Mouse (Mus musculus) midbrain, embryonic 16.5 days (tissue): ENCODE data around the gene Uba52. TPM values are rescaled to one million over a fixed set of nuclear protein-coding genes. Genes with fewer than 3 reads are reported as not detected.

Experiments used
- ATAC-seq: fragments of 200-750 bp; cut with Nextera tagmentation; 2 replicates; pipeline ENCODE4 v1.8.0; 2017; ENCODE audit warnings: moderate TSS enrichment
- H3K27ac ChIP-seq: fragments of 300-500 bp; sonication (generic); 2 replicates; pipeline ENCODE4 v1.5.1; 2014; ENCODE audit warnings: mild to moderate bottlenecking, low read length, mixed read lengths
- H3K27me3 ChIP-seq: fragments of 300-500 bp; sonication (generic); 2 replicates; pipeline ENCODE4 v1.6.1; 2014; ENCODE audit warnings: low read depth, low read length, mixed read lengths; ENCODE audit not compliant: control insufficient read depth, insufficient read depth
- H3K36me3 ChIP-seq: fragments of 300-500 bp; sonication (generic); 2 replicates; pipeline ENCODE4 v1.6.1; 2014; ENCODE audit warnings: mild to moderate bottlenecking, low read length, moderate library complexity, mixed read lengths; ENCODE audit not compliant: control insufficient read depth, insufficient read depth
- H3K4me1 ChIP-seq: fragments of 300-500 bp; sonication (generic); 2 replicates; pipeline ENCODE4 v1.6.1; 2014; ENCODE audit warnings: mild to moderate bottlenecking, low read length, mixed read lengths; ENCODE audit not compliant: control insufficient read depth, insufficient read depth
- H3K4me2 ChIP-seq: fragments of 300-500 bp; sonication (generic); 2 replicates; pipeline ENCODE4 v1.6.1; 2014; ENCODE audit warnings: mild to moderate bottlenecking, low read length, mixed read lengths
- H3K4me3 ChIP-seq: fragments of 300-500 bp; sonication (generic); 2 replicates; pipeline ENCODE4 v1.5.1; 2014; ENCODE audit warnings: low read depth, mild to moderate bottlenecking, low read length, moderate library complexity, mixed read lengths
- H3K9ac ChIP-seq: fragments of 300-500 bp; sonication (generic); 2 replicates; pipeline ENCODE4 v1.6.1; 2014; ENCODE audit warnings: low read depth, low read length, mixed read lengths
- H3K9me3 ChIP-seq: fragments of 300-500 bp; sonication (generic); replicated peaks from 2 replicates; pipeline ENCODE4 v1.6.1; 2014; ENCODE audit warnings: mild to moderate bottlenecking, low read length, mixed read lengths; ENCODE audit not compliant: control insufficient read depth, poor library complexity, severe bottlenecking
- WGBS: fragments of 180-500 bp; shearing (Covaris S2); extraction: QIAGEN DNeasy Blood & Tissue Kit; methylation state at CpG from one replicate; pipeline ENCODE4 v1.1.7; 2014; 5-methylcytosine and 5-hydroxymethylcytosine counted together
- polyA plus RNA-seq: library from polyadenylated mRNA; unstranded; fragments of >200 nt; fragmentation: Nextera tagmentation; extraction: Ambion mirVana; gene quantifications from 2 replicates; pipeline ENCODE4 v1.2.1, GENCODE M21; 2015

Uba52 gene
- polyA plus RNA-seq, 1 experiment from 2014 or later = 584 TPM

DNA sequence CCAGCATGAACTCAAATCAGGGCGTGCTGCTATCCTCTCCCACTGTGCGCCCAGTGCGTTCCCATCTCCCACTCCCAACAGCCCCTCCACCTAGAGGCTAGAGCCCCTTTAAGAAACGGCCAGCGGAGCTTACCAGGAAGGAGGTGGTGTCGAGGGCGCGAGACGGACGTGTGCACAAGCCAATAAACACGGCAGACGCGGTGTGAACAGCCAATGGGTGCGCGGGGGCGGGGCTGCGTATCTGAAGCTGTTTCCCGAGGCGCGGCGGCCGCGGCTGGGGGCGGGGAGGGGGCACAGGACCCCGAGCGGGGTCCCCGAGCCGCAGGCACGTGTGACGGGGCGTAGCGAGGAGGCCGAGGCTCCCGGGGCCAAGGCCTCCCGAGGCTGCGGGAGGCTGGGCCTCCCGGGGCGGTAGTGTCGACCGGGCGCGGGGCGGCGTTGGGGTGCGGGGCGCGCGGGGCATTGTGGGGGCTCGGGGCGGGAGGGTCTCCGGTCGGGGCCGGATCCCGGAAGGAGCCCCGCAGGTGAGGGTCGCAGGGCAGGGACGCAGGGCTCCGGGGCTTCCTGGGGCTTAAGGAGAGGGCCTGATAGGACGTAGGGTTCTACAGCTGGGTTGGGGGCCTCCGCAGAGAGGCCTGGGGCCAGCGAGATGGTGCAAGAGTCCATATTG, 17.0 kb upstream of the Uba52 start, which contains the start of the genes Fkbp8 and Kxd1:
Gene Fkbp8 (plus strand): TSS at position 213 of the 670 bp plus-strand sequence.
Gene Kxd1 (minus strand): TSS at position 445 of the 670 bp plus-strand sequence.
- WGBS = under 1% methylated on average over 34 of the region's 61 CpGs
- Histone ChIP-seq H3K9me3 (no peaks in the 10 kb centered on the region), H3K36me3 (peaks cover 19% of the 10 kb centered on the region), H3K27me3 (no peaks in the 10 kb centered on the region), H3K4me3 (peak within 1 kb of the TSS; percentile 81), H3K4me1 (peaks cover 16% of the 10 kb centered on the region), H3K4me2 (peak within 1 kb of the TSS; percentile 75), H3K9ac (peak within 1 kb of the TSS; percentile 97), H3K27ac (peak within 1 kb of the TSS; percentile 93)
- peak; percentile 93 for ATAC-seq

DNA sequence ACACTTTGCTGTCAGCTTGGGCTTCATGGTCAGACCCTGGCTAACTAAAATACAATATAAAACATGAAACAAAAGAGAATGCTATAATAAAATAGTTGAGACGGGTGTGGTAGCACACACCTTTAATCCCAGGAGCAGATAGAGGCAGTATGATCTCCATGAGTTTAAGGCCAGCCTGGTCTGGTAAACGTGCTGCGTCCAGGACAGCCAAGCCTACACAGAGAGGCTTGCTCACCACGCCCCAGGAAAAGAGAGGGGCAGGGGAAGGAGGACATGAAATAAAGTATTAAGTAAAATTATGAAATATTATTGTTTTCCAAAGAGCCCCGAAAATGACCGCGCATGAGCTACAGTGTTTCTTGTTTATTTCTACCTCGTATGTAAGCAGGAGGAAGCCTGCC, 16.5 kb upstream of the Uba52 start:
- no peaks in the 10 kb centered on the region for H3K27me3 ChIP-seq
- no peaks in the 10 kb centered on the region for H3K9me3 ChIP-seq
- 3% methylated on average over 8 of the region's 8 CpGs for WGBS
- peak overlapping the region; percentile 61 for H3K4me2 ChIP-seq
- peaks cover 20% of the 10 kb centered on the region for H3K4me1 ChIP-seq
- peak overlapping the region; percentile 81 for H3K4me3 ChIP-seq
- ATAC-seq = peak; percentile 15; the same call in 1 of the 2 replicates
- H3K36me3 ChIP-seq = peaks cover 14% of the 10 kb centered on the region
- H3K27ac ChIP-seq = peak overlapping the region; percentile 93
- peak overlapping the region; percentile 97 for H3K9ac ChIP-seq

DNA sequence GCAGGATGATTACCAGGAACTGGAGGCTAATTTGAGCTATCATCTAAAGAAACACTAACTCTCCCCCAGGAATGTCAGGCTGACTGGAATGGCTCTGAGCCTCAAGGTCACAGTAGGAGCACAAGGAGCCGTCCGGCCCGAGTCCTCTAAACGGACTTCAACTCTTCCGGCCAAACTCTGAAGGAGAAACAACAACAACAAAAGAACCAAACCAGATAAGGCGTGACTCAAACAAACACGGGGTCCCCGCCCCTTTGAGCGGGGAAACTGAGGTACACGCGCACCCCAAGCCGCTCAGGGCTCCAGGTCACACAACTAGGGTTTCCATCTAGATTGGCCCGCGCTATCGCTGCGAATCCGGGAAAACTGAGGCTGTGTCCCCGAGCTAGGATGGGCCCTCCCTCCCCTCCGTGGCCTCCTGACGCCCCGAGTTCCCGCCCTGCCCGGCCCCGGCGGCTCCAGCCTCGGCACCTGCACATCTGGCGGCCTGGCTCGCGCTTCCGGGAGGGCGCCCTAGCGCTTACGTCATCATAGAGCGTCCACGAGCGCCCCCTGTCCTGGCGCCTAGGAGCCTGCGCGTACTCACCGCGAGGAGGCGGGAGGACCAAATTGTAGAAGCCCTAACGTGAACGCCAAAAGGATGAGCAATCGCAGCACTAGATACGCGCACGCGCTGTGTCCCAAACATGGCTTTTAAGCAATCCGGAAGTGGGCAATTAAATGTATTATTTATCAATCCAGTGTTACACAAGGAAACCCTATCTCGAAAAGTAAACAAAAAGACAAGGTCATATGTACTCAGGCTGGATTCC, 12.2 kb upstream of the Uba52 start:
- Histone ChIP-seq H3K9me3 (no peaks in the 10 kb centered on the region), H3K27me3 (no peaks in the 10 kb centered on the region), H3K27ac (peak overlapping the region; percentile 87), H3K4me3 (peak overlapping the region; percentile 74), H3K4me2 (peak overlapping the region; percentile 85), H3K4me1 (peaks cover 10% of the 10 kb centered on the region), H3K36me3 (0 out of 2 replicates have a peak, but pooled peaks cover 3% of the 10 kb centered on the region), H3K9ac (peak overlapping the region; percentile 90)
- peak; percentile 88 for ATAC-seq
- under 1% methylated on average over 48 of the region's 51 CpGs for WGBS

DNA sequence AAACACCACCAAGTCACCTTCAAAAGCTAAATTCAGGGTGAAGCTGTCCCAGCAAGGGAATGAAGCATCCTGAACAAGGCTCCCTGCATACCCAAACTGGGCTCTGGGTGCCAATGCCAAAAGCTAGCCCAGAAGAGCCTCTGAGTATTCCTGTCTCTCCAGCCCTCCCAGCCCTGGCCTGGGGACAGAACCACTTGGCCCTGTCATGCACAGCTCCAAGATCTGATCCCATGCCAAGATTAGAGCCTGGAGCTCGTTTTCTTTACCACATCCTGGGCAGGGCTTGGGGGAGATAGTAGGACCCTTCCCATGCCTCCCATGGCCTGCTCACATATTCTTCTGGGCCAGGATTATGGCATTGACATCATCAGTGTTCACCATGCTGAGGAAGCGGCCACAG, 9.0 kb upstream of the Uba52 start:
- H3K4me2 ChIP-seq = no peak overlapping the region
- no peaks in the 10 kb centered on the region for H3K27me3 ChIP-seq
- no peak overlapping the region for H3K4me3 ChIP-seq
- no peak overlapping the region for H3K27ac ChIP-seq
- H3K36me3 ChIP-seq = 0 out of 2 replicates have a peak, but pooled peaks cover 6% of the 10 kb centered on the region
- peaks cover 6% of the 10 kb centered on the region for H3K4me1 ChIP-seq
- ATAC-seq = no peak
- H3K9me3 ChIP-seq = no peaks in the 10 kb centered on the region
- WGBS = 58% methylated on average over 2 of the region's 2 CpGs
- H3K9ac ChIP-seq = no peak overlapping the region

DNA sequence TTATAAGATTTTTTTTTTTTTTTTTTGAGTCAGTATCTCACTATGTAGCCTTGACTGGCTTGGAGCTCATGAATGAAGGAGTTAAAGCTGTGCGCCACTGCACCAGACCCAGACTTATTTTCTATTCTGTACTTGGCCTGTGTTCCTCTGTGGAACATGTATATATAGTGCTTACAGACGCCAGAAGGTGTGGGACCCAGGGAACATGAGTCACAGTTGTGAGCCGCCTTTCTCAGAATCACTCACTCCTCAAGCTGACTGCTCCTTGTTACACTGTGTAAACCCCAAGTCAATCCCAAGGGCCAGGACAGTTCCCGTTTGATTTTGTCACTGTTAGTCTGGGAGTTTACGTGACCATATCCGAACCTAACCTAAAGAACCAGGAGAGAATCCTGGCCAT, 8.4 kb upstream of the Uba52 start:
- Histone ChIP-seq H3K9me3 (no peaks in the 10 kb centered on the region), H3K4me1 (peaks cover 6% of the 10 kb centered on the region), H3K9ac (no peak overlapping the region), H3K4me2 (no peak overlapping the region), H3K36me3 (peaks cover 8% of the 10 kb centered on the region; the same call in 1 of the 2 replicates), H3K27ac (no peak overlapping the region), H3K27me3 (no peaks in the 10 kb centered on the region), H3K4me3 (no peak overlapping the region)
- WGBS = 93% methylated on average over 6 of the region's 6 CpGs
- ATAC-seq = no peak

DNA sequence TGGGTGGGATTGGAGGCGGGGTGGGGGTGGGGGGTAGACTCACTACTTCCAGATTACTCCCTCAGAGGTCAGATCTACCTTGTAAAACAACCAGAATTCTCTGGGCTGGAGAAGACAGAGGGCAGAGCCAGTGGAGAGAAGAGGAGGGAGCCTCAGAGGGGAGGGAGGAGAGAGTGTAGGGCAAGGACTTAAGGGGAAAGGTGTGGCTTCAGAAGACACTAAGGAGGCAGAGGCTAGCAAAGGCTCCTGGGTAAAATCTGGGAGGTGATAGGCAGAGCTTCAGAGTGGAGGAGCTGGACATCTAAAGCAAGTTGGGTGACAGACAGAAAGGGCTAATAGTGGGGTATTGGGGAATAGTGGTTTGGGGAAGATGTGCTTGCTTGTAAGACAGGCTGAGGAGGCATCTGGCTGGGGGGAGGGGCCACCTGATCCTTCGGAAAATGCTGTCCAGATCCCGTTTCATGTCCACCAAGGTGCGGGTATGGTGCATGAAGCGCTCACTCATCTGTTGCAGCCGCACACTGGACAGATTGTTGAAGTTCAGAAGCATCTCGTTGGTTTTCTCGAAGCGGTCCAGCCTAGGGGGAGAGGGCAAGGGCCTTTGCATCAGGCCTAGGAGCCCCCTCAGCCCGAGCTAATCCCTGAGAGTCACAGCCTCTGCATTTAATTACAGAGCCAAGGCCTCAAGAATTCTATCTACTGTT, 7.5 kb upstream of the Uba52 start:
- Histone ChIP-seq H3K9me3 (no peaks in the 10 kb centered on the region), H3K4me2 (no peak overlapping the region), H3K4me1 (peaks cover 6% of the 10 kb centered on the region), H3K36me3 (peaks cover 8% of the 10 kb centered on the region; the same call in 1 of the 2 replicates), H3K27me3 (no peaks in the 10 kb centered on the region), H3K9ac (no peak overlapping the region), H3K27ac (no peak overlapping the region), H3K4me3 (no peak overlapping the region)
- no peak for ATAC-seq
- WGBS = 79% methylated on average over 10 of the region's 10 CpGs

DNA sequence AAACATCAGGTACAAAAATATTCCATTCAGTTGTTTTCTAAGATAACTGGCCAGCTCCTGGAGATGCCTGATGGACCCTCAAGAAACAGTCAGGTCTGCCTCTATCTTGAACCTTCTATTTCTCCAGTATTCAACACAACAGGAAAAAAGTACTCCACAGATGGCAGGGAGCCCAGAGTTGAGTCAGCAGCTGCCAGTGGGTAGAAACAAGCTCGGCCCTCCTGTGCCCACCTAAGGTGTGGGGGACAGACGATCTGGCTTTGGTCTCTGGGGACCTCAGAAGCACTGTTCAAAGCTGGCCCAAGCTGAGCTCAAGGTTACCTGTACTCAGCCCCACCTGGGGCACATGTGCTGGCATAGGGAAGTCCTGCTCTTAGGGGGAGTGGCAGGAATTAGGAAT, 2.8 kb upstream of the Uba52 start:
- H3K9me3 ChIP-seq = no peaks in the 10 kb centered on the region
- no peak overlapping the region for H3K4me2 ChIP-seq
- H3K36me3 ChIP-seq = peaks cover 6% of the 10 kb centered on the region; the same call in 1 of the 2 replicates
- WGBS = 70% methylated on average over 2 of the region's 2 CpGs
- H3K27ac ChIP-seq = no peak overlapping the region
- no peaks in the 10 kb centered on the region for H3K27me3 ChIP-seq
- no peak overlapping the region for H3K9ac ChIP-seq
- H3K4me1 ChIP-seq = peaks cover 16% of the 10 kb centered on the region
- H3K4me3 ChIP-seq = no peak overlapping the region
- ATAC-seq = no peak

DNA sequence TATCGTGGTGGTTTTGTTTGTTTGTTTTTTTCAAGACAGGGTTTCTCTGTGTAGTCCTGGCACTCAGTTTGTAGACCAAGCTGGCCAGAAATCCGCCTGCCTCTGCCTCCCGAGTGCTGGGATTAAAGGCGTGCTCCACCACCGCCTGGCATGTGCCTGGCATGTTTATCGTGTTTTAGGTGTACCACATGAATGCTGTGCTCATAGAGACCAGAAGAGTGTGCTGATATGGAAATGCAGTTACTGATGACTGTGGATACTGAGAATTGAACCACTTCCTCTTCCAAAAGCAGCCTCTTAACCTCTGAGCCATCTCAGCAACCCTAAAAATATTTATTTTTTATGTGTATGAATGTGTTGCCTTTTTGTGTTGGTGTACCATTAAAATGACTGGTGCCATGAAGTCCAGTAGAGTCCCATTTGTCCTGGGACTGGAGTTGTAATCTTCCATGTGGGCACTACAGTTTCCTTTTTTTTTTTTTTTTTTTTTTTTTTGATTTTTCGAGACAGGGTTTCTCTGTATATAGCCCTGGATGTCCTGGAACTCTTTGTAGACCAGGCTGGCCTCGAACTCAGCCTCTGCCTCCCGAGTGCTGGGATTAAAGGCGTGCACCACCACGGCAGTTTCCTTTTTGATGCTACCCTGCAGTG, 1.8 kb upstream of the Uba52 start:
- whole genome bisulfite sequencing = 96% methylated on average over 11 of the region's 11 CpGs
- Histone ChIP-seq H3K4me3 (no peak overlapping the region), H3K9me3 (no peaks in the 10 kb centered on the region), H3K36me3 (peaks cover 13% of the 10 kb centered on the region), H3K4me1 (peaks cover 17% of the 10 kb centered on the region), H3K9ac (no peak overlapping the region), H3K27ac (no peak overlapping the region), H3K4me2 (no peak overlapping the region), H3K27me3 (no peaks in the 10 kb centered on the region)
- no peak for ATAC-seq
